Mouse (Mus musculus) lung, postnatal 0 days (tissue): Measurements from ENCODE around the gene Egfem1.

Source experiments
- CTCF ChIP-seq: IDR thresholded peaks from 2 replicates; pipeline ENCODE4 v1.5.1; 2016; ENCODE audit warnings: antibody characterized with exemption, mild to moderate bottlenecking
- EP300 ChIP-seq: IDR thresholded peaks from 2 replicates; pipeline ENCODE4 v1.6.1; 2016; ENCODE audit warnings: antibody characterized with exemption, mild to moderate bottlenecking, control low read depth

GRCm38 (mm10) chr3:29602140-29602539 lies 520.3 kb downstream of the Egfem1 start:
- no peak for TF ChIP-seq EP300
- TF ChIP-seq CTCF: no peak
